Mouse (Mus musculus) neural tube, embryonic 11.5 days (tissue): ENCODE measurements at regions not wholly inside any gene's neighbourhood (a gene's known extent, or its start where the extent isn't known, plus 50 kb on each side); places are given as distances from the start of the nearest gene placed in this dataset.

ENCODE experiments used
- ATAC-seq: fragments of 200-750 bp; cut with Nextera tagmentation; 2 replicates; pipeline ENCODE4 v1.8.0; 2017; ENCODE audit warnings: moderate number of reproducible peaks, mild to moderate bottlenecking, moderate TSS enrichment, moderate library complexity; ENCODE audit not compliant: insufficient read depth, low FRiP score, low TSS enrichment
- DNase-seq: peaks from one replicate; pipeline ENCODE4 v3.0.0-alpha.2; 2015; ENCODE audit warnings: low spot score
- H3K27ac ChIP-seq: fragments of 300-500 bp; sonication (generic); 2 replicates; pipeline ENCODE4 v1.5.1; 2014; ENCODE audit warnings: low read depth, mild to moderate bottlenecking, low read length
- H3K27me3 ChIP-seq: fragments of 300-500 bp; sonication (generic); 2 replicates; pipeline ENCODE4 v1.6.1; 2014; ENCODE audit warnings: mild to moderate bottlenecking, low read length, mixed read lengths; ENCODE audit not compliant: control insufficient read depth, insufficient read depth
- H3K36me3 ChIP-seq: fragments of 300-500 bp; sonication (generic); 2 replicates; pipeline ENCODE4 v1.6.1; 2014; ENCODE audit warnings: mild to moderate bottlenecking, low read length, moderate library complexity, mixed read lengths; ENCODE audit not compliant: control insufficient read depth, insufficient read depth
- H3K4me1 ChIP-seq: fragments of 300-500 bp; sonication (generic); 2 replicates; pipeline ENCODE4 v1.6.1; 2014; ENCODE audit warnings: low read length, mixed read lengths; ENCODE audit not compliant: control insufficient read depth, insufficient read depth
- H3K4me2 ChIP-seq: fragments of 300-500 bp; sonication (generic); 2 replicates; pipeline ENCODE4 v1.6.1; 2014; ENCODE audit warnings: low read depth, mild to moderate bottlenecking, moderate library complexity
- H3K4me3 ChIP-seq: fragments of 300-500 bp; sonication (generic); 2 replicates; pipeline ENCODE4 v1.5.1; 2014; ENCODE audit warnings: low read depth, low read length
- H3K9ac ChIP-seq: fragments of 300-500 bp; sonication (generic); 2 replicates; pipeline ENCODE4 v1.6.1; 2014; ENCODE audit warnings: mild to moderate bottlenecking, low read length
- H3K9me3 ChIP-seq: fragments of 300-500 bp; sonication (generic); 2 replicates; pipeline ENCODE4 v1.6.1; 2016; ENCODE audit warnings: low read length; ENCODE audit not compliant: control insufficient read depth
- WGBS: fragments of 180-500 bp; shearing (Covaris S2); extraction: QIAGEN DNeasy Blood & Tissue Kit; methylation state at CpG from one replicate; pipeline ENCODE4 v1.1.7; 2014; 5-methylcytosine and 5-hydroxymethylcytosine counted together

- WGBS = 79% methylated on average over 7 of the region's 7 CpGs
- Histone ChIP-seq H3K4me3 (no peak overlapping the region), H3K9ac (no peak overlapping the region), H3K27ac (no peak overlapping the region), H3K4me2 (no peak overlapping the region), H3K27me3 (no peaks in the 10 kb centered on the region), H3K4me1 (0 out of 2 replicates have a peak, but pooled peaks cover 6% of the 10 kb centered on the region), H3K9me3 (no peaks in the 10 kb centered on the region), H3K36me3 (no peaks in the 10 kb centered on the region)
- DNase-seq = no peak
- ATAC-seq = no peak
Observed at GRCm38 (mm10) chr17:79455229-79455628, 100.3 kb upstream of the Cdc42ep3 start.

GRCm38 (mm10) chr17:79457636-79458035 is 102.7 kb upstream of the Cdc42ep3 start:
- Histone ChIP-seq H3K36me3 (no peaks in the 10 kb centered on the region), H3K4me3 (no peak overlapping the region), H3K27me3 (no peaks in the 10 kb centered on the region), H3K4me1 (0 out of 2 replicates have a peak, but pooled peaks cover 6% of the 10 kb centered on the region), H3K9ac (no peak overlapping the region), H3K27ac (no peak overlapping the region), H3K4me2 (no peak overlapping the region), H3K9me3 (no peaks in the 10 kb centered on the region)
- no peak for ATAC-seq
- no peak for DNase-seq
- 30% methylated on average over 5 of the region's 5 CpGs for WGBS

GRCm38 (mm10) chr17:79461681-79462091 is 106.8 kb upstream of the Cdc42ep3 start:
- DNase-seq (no peak), ATAC-seq (no peak)
- Histone ChIP-seq H3K4me2 (no peak overlapping the region), H3K9me3 (no peaks in the 10 kb centered on the region), H3K9ac (no peak overlapping the region), H3K4me3 (no peak overlapping the region), H3K36me3 (no peaks in the 10 kb centered on the region), H3K27ac (no peak overlapping the region), H3K27me3 (no peaks in the 10 kb centered on the region), H3K4me1 (0 out of 2 replicates have a peak, but pooled peaks cover 2% of the 10 kb centered on the region)
- WGBS = 78% methylated on average over 3 of the region's 3 CpGs

GRCm38 (mm10) chr17:79463074-79463694 is 108.3 kb upstream of the Cdc42ep3 start:
- no peak for DNase-seq
- whole genome bisulfite sequencing = 93% methylated on average over 10 of the region's 10 CpGs
- H3K9me3 ChIP-seq = no peaks in the 10 kb centered on the region

GRCm38 (mm10) chr17:79465666-79466065 is 110.8 kb upstream of the Cdc42ep3 start:
- Histone ChIP-seq H3K36me3 (no peaks in the 10 kb centered on the region), H3K4me2 (no peak overlapping the region), H3K4me3 (no peak overlapping the region), H3K9ac (no peak overlapping the region), H3K27ac (no peak overlapping the region), H3K4me1 (no peaks in the 10 kb centered on the region), H3K9me3 (no peaks in the 10 kb centered on the region), H3K27me3 (no peaks in the 10 kb centered on the region)
- no peak for DNase-seq
- ATAC-seq = no peak
- WGBS = 92% methylated on average over 9 of the region's 9 CpGs

More at GRCm38 (mm10) chr17:79463074-79463694, 108.3 kb upstream of the Cdc42ep3 start:
- Histone ChIP-seq H3K4me2 (no peak overlapping the region), H3K4me3 (no peak overlapping the region), H3K4me1 (no peaks in the 10 kb centered on the region), H3K36me3 (no peaks in the 10 kb centered on the region), H3K9ac (no peak overlapping the region), H3K27me3 (no peaks in the 10 kb centered on the region), H3K27ac (no peak overlapping the region)
- ATAC-seq = no peak

GRCm38 (mm10) chr17:79471639-79472038 is 116.7 kb upstream of the Cdc42ep3 start:
- Histone ChIP-seq H3K9ac (no peak overlapping the region), H3K4me2 (no peak overlapping the region), H3K4me3 (no peak overlapping the region), H3K27me3 (no peaks in the 10 kb centered on the region), H3K27ac (no peak overlapping the region), H3K9me3 (no peaks in the 10 kb centered on the region), H3K36me3 (no peaks in the 10 kb centered on the region), H3K4me1 (no peaks in the 10 kb centered on the region)
- ATAC-seq = no peak
- 86% methylated on average over 2 of the region's 2 CpGs for WGBS
- DNase-seq = no peak

- H3K4me2 ChIP-seq = no peak overlapping the region
- no peak overlapping the region for H3K27ac ChIP-seq
- 59% methylated on average over 10 of the region's 10 CpGs for WGBS
- ATAC-seq (no peak), DNase-seq (no peak)
- no peaks in the 10 kb centered on the region for H3K9me3 ChIP-seq
- H3K9ac ChIP-seq = no peak overlapping the region
- H3K4me1 ChIP-seq = no peaks in the 10 kb centered on the region
- H3K27me3 ChIP-seq = no peaks in the 10 kb centered on the region
- H3K4me3 ChIP-seq = no peak overlapping the region
- H3K36me3 ChIP-seq = no peaks in the 10 kb centered on the region
Observed at GRCm38 (mm10) chr17:79472106-79472995, 117.5 kb upstream of the Cdc42ep3 start.

- H3K27ac ChIP-seq = no peak overlapping the region
- 82% methylated on average over 8 of the region's 8 CpGs for WGBS
- no peaks in the 10 kb centered on the region for H3K27me3 ChIP-seq
- DNase-seq (no peak), ATAC-seq (no peak)
- no peak overlapping the region for H3K4me3 ChIP-seq
- no peaks in the 10 kb centered on the region for H3K36me3 ChIP-seq
- H3K9me3 ChIP-seq = no peaks in the 10 kb centered on the region
- no peak overlapping the region for H3K9ac ChIP-seq
- H3K4me1 ChIP-seq = no peaks in the 10 kb centered on the region
- H3K4me2 ChIP-seq = no peak overlapping the region
Observed at GRCm38 (mm10) chr17:79476671-79477070, 121.8 kb upstream of the Cdc42ep3 start.
